Mouse (Mus musculus) MEL-GATA-1-ER (cell line): ENCODE data around the gene Cib4.

ENCODE experiments used
- DNase-seq: peaks from one replicate; pipeline ENCODE4 v3.0.0-alpha.2; 2012; ENCODE audit warnings: low read depth; ENCODE audit errors: extremely low read depth

Gene Cib4

DNA sequence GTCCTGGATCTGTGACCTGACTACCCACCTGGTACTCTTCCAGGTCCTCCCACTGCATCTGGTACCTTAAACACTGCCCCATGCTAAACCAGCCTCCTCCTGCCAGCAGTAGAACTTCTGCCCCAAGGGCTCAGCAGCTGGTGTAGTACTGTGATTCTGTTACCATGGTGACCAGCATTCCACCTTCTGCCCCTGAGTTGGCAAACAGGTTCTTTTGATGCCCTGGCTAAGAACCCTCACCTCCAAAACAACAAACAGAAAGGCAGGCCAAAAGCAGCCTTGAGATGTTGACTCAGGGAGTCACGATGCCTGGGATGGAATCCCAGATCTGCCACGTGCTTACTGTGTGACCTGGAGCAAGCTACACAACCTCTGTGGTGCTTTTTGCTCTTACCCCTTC, at the start of gene Cib4:
Gene Cib4, minus strand, starts transcription at position 139 of the 400 bp plus-strand sequence.
- no peak for DNase-seq

DNA sequence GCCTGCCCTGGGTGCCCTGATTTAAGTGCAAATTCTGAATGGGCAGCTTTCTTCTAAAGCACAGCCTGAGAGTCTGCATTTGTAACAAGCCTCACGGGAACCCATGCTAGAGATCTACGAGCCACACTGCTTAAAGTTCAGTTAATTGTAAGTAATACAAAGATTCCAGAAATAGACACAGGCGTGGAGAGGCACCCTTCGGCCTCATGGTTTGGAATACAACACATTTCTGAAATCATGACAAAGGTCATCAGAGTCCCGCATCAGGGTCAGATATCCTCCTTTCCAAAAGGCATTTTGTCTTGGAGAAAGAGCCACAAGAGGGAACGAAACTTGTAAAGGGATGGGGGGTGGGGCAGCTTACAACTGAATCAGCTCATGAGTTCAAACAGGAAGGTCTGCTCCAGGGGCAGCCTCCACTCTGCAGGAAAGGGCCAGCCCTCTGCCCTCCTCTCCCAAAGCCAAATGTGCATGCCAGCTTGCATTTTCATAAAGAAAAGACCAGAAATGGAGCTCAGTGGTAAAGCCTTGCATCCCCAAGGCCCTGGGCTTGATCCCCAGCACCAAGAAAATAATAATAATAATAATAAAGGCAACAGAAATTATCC, 49.4 kb upstream of the Cib4 start:
- DNase-seq = no peak

DNA sequence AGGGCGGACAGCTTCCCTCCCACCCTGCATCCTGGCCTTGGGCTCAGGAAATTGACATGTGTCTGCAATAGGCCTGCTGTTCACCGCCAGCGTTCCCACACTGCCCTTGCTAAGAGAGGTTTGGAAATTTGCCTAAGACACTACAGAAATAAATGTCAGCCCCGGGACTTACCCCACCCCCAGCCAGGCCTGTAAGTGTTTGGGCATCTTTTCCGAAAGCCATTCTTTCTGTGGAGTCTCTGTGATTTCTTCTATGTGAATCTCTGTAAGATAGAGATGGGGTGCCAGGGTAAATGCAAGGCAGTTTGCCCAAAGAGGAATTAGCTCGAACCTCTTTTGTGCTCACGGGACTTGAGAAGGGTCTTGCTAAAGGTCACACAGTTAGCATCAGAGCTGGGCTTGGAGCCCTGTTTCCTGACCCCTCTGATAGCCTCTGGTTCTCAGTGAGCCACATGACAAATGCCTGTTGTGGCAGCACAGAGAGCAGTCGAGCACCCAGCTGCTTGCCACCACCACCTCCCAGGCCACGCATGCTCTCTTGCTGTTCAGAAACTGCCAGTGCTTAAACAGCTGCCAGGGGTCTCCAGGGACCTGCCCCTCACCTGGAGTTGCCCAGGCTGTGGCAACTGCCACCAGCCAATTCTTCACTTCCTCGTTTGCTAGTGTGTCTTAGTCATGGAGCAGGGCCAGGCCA, 48.3 kb upstream of the Cib4 start:
- DNase-seq = no peak

DNA sequence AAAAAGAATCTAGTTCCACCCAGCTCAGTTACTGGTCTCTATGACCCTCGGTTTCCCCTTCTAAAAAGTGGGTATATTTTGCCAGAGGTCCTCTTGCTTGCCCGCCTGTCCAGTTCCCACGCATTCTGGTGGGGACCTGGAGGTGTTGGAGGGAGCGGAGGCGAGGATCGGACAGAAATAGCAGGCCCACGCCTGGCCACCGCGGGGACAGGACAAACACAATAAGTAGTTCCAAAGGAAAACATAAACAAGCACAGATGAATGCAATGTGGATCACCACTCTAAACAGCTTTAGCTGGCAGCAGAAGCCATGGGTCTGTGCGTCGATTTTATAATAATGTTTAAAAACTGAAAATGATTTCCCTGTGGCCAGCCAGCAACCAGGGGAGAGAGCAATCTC, 47.7 kb upstream of the Cib4 start:
- no peak for DNase-seq

DNA sequence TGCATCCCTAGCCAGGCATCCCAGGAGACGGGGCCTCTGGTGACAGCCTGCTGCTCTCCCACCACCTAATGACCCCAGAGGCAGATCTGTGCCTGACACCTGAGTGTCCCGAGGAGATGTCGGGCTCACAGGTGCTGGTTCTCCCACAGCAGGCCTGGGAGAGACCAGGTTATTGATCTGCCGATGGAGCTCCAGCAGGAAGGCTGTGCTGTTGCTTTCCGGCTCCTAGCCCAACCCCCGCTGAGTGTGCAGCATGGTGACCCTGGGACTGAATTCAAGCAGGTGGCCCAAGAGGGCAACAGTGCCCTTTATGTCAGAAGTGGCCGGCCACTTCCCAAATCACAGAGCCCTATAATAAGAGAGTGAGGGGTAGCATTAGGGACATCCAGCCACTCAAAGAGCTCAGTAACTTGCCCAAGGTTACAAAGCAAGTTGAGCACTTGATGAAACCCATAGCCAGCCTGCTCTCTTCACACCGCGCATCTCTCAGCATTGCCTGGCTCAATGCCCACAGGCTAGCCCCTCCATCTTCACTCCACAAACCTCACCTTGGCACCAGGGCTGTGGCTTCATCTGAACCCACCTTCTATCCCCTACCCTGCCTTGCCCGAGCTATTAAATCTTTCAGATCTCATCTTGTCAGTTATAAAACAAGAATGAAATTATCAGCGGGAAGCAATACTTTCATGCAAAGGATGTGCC, 46.8 kb upstream of the Cib4 start:
- DNase-seq = no peak

GRCm38 (mm10) chr5:30591786-30592185, 46.1 kb upstream of the Cib4 start:
- no peak for DNase-seq

GRCm38 (mm10) chr5:30591205-30591731, 45.6 kb upstream of the Cib4 start:
- no peak for DNase-seq

GRCm38 (mm10) chr5:30590231-30590630, 44.6 kb upstream of the Cib4 start:
- no peak for DNase-seq

DNA sequence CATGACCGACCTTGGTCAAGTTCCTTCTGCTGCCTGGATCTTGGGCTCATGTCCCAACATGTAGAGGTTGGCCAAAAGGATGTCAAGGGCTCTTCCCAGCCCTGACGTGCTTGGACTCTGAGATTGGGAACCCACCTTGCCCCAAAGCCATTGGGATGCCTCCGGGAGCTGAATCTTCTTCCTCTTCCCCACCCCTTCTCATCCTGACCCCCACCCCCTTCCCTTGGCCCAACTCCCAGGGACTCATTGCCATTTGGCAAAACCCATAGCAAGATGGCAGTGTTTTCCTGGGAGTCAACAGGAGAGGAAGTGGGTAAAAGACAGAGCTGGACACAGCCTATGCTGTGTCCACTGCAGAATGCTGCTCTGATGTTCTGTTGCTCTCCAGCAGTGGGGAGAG, 43.9 kb upstream of the Cib4 start:
- no peak for DNase-seq

- no peak for DNase-seq
Measured at GRCm38 (mm10) chr5:30589069-30589468, 43.4 kb upstream of the Cib4 start.

DNA sequence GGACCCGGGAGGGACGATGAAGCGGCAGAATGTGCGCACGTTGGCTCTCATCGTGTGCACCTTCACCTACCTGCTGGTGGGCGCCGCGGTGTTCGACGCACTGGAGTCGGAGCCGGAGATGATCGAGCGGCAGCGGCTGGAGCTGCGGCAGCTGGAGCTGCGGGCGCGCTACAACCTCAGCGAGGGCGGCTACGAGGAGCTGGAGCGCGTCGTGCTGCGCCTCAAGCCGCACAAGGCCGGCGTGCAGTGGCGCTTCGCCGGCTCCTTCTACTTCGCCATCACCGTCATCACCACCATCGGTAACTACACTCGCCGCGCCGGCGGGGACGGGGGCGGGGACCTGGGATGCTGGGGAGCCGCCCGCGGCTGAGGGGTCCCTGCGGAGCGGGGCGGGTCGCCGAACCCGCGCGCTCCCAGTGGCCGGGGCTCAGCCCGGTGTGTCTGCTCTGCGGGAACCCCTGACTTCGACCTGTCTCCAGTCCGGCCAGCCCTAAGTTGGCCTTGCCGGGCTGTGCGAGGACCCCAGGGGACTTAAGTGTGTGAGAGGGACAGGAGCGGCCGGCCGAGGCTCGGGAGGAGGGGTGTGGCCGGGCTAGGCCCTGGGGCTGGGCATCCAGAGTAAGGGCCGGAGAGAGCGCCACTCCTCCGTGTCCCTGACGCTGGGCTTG, 42.8 kb upstream of the Cib4 start:
- no peak for DNase-seq

DNA sequence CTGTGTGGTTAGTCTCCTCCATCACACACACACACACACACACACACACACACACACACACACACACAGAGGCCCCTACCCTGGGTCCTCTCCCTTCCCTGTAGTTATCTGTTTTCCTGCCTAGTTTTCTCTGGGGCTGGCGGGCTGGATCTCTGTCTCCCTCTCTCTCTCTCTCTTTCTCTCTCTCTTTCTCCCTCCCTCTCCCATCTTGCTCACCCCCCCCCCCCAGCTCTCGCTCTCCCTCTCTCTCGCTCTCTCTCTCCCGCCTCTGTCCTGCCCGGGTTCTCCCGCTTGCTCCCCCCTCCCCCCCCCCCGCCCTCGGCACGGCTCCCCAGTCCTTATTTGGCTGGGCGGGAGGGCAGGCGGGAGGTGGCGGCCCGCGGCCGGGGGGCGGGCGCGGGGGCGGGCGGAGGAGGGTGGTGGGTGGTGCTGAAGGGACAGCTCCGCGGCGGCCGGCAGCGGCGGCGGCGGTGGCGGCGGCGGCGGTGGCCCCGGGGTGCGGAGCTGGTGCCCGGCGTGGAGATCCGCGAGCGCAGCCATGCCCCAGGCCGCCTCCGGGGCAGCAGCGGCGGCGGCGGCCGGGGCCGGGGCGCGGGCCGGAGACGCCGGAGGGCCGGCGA, 42.2 kb upstream of the Cib4 start, which contains the start of gene Kcnk3:
Gene Kcnk3, plus strand, starts transcription at position 490 of the 620 bp plus-strand sequence.
- no peak for DNase-seq

DNA sequence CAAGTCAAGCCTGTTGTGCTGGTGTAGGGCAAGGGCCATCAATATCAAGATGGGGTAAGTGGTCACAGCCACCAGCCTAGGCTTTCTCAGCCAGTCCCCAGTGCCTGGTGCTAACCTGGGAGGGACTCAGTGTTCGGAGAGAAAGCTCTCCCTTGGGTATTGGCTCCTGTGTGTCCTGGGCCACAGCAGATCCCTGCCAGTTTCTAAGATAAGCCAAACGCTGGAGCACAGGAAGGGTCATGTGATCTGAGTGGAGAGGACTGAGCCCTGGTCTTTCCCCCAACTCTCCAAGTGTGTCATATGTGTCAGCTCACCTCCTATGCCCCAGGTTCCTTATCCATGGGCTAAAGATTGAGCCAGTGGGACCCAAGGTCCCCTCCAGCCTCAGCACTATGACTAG, 41.5 kb upstream of the Cib4 start:
- no peak for DNase-seq

DNA sequence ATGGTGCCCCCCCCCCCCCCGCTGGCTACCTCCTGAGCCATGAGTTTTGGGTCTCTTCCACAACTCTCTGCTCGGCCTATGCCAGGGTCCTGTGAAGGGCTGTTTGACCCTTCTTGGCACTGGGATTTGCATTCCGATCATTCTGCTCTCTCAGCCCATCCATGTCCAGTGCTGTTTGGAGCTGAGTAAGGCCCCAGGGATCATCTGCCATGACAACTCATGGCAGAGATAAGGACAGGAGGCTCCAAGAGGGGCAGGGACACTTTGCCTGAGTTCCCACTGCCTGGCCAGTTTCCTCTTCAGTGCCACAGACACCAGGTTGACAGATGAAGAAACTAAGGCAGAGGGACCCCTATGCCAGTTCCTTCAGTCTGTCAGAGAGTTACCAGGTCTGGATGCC, 41.0 kb upstream of the Cib4 start:
- no peak for DNase-seq

GRCm38 (mm10) chr5:30582017-30582416, 36.4 kb upstream of the Cib4 start:
- DNase-seq = no peak

DNA sequence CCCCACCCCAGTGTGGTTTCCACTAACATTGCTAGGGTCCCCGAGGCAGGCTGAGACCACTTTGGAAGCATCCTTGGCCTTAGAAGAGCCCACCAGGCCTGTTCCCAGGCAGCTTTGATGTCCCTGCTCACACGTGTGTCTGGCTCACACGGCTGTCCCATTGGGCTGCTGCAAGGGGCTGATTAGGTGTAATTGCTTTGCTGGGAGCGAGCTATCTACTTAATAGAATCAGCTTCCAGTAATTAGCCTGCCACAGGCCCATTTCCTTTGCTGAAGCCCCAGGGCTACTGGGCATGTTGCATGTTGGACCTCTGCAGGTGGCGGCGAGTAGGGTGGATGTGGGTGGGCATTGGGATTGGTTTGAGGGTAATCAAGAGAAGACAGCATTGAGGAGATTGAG, 35.1 kb upstream of the Cib4 start:
- no peak for DNase-seq

GRCm38 (mm10) chr5:30578445-30579080, 32.9 kb upstream of the Cib4 start:
- DNase-seq = no peak

DNA sequence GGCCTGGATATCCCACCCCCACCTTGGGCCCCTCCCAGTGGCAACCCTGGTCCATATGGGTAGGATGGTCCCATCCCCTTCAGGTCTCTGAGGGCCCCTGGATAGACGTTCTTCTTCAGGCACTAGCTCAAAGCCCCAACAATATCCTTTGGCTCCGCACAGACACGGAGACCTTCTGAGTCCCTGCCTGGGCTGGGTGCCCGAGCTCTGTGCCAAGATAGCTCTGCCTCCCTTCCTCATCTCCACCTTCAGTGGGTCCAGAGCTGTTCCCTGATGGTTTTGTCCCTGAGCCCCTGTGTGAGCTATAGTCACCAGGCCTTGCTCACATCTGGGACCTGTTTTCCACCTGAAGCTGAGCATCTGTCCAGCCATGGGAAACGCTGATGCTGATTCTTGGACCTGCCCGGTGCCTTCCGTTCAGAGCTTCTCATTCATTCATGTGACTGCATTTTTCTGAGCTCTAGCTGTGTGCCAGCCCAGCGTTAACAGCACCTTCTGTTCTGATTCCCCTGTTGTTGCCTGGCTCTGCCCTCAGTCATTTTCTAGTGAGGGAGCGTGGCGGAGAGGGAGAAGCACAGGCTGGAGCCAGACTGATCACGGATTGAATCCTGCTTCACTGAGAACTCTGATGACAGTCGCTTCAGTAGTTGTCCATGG, 32.1 kb upstream of the Cib4 start:
- DNase-seq = no peak

- no peak for DNase-seq
Measured at GRCm38 (mm10) chr5:30577251-30577650, 31.6 kb upstream of the Cib4 start.

GRCm38 (mm10) chr5:30576233-30576632, 30.6 kb upstream of the Cib4 start:
- DNase-seq = peak; percentile 94
